Comparison of ENCODE assay signal across 10 mouse cellular contexts in the genomic region with DNA sequence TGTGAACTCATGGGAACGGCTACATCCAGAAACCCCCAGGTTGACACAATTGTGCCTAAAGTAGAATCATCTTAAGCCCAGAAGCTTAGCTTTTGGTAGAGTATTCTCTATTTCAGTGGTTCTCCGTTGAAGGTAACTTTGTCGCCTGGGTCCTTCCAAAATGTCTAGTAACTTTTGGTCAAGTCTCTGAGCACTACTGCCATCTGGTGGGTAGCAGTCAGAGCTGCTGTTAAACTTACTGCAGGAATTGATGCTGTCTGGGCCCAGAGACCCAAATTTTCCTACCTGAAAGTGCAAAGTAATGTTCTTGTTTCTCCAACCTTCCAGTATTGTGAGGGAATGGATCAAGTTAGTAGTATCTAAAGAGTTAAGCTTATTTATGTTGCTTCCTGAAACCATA. TPM values are rescaled to one million over a fixed set of nuclear protein-coding genes. Genes with fewer than 3 reads are reported as not detected.
DNase-seq lines count a peak whose midpoint lies in the region; ATAC-seq and TF ChIP-seq lines count a peak whose summit lies in the region.
"Had no signal": no experiment of that assay in that cellular context is flagged by ENCODE, and none has a peak within 500 bp of the region (broad histone marks: within the 10 kb centered on the region; RNA-seq: fewer than 3 reads in every experiment).

No protein-coding gene starts in this region.

- no peak for TF ChIP-seq EP300 in stomach, postnatal 0 days (optimal IDR thresholded peaks at IDR 0.05)

- H3K27ac ChIP-seq in cerebellum, adult 2 months (ENCODE audit: insufficient read depth, low read length): no peak overlapping the region
- H3K27ac ChIP-seq in stomach, postnatal 0 days (replicated peaks): no peak overlapping the region
- H3K27ac ChIP-seq: limb, embryonic 12.5 days had no signal

- H3K4me1 ChIP-seq in cerebellum, adult 2 months (ENCODE audit: control insufficient read depth, insufficient read depth, low read length): no peaks in the 10 kb centered on the region
- no peaks in the 10 kb centered on the region for H3K4me1 ChIP-seq in E14TG2a.4 (replicated peaks; ENCODE audit: low read depth, low read length)
- H3K4me1 ChIP-seq in stomach, postnatal 0 days (replicated peaks; ENCODE audit: control insufficient read depth, insufficient read depth): no peaks in the 10 kb centered on the region
- H3K4me1 ChIP-seq: limb, embryonic 12.5 days had no signal

- WGBS in cerebellum, adult 2 months: 50% methylated on average over 3 of the region's 3 CpGs
- WGBS in stomach, postnatal 0 days: 67% methylated on average over 3 of the region's 3 CpGs

- no peaks in the 10 kb centered on the region for H3K36me3 ChIP-seq in E14TG2a.4 (ENCODE audit: insufficient read depth, low read length)
- H3K36me3 ChIP-seq in stomach, postnatal 0 days (ENCODE audit: control insufficient read depth, insufficient read depth, low read length): no peaks in the 10 kb centered on the region
- H3K36me3 ChIP-seq: G1E; limb, embryonic 12.5 days had no signal

- no peak for TF ChIP-seq CTCF in cerebellum, adult 2 months (IDR thresholded peaks at IDR 0.05; ENCODE audit: borderline replicate concordance, insufficient read depth, low read depth, low read length)
- TF ChIP-seq CTCF in E14TG2a.4 (conservative IDR thresholded peaks at IDR 0.05; ENCODE audit: low read length): peak; percentile 32
- TF ChIP-seq CTCF in stomach, postnatal 0 days (IDR thresholded peaks at IDR 0.05; ENCODE audit: low read depth): peak; percentile 72

- no peaks in the 10 kb centered on the region for H3K27me3 ChIP-seq in cerebellum, adult 2 months (ENCODE audit: control insufficient read depth, insufficient read depth, low read length)
- H3K27me3 ChIP-seq in E14TG2a.4 (ENCODE audit: insufficient read depth, low read length): no peaks in the 10 kb centered on the region
- H3K27me3 ChIP-seq in stomach, postnatal 0 days (ENCODE audit: control insufficient read depth, insufficient read depth, low read length): no peaks in the 10 kb centered on the region

- DNase-seq in cerebellum, postnatal 14 days: peak; percentile 13 to 24
- DNase-seq in cerebellum, adult 2 months: no peak
- peak; percentile 18 to 22 for DNase-seq in layer of hippocampus, postnatal 10 days (ENCODE audit: low spot score in 2 of 2)
- DNase-seq in layer of hippocampus, postnatal 25 days (ENCODE audit: extremely low spot score in 1 of 2, low spot score in 1 of 2): no peak
- DNase-seq in stomach, postnatal 0 days (ENCODE audit: low spot score): peak; percentile 22
- no peak for DNase-seq in right cerebral cortex, adult 18-20 months

- H3K9ac ChIP-seq in stomach, postnatal 0 days (ENCODE audit: low read length): no peak overlapping the region
- H3K9ac ChIP-seq: limb, embryonic 12.5 days had no signal

- ATAC-seq in hematopoietic stem cell, adult 5-6 weeks (replicated peaks in 1 of 2; ENCODE audit: insufficient read depth in 1 of 2, low FRiP score in 2 of 2, low TSS enrichment in 1 of 2, low read depth in 1 of 2, poor library complexity in 2 of 2, severe bottlenecking in 2 of 2): peak; percentile 62 to 78; a peak in 3 of 4 replicates
- ATAC-seq in stomach, postnatal 0 days (ENCODE audit: low FRiP score, low TSS enrichment): no peak

- H3K9me3 ChIP-seq in E14TG2a.4 (ENCODE audit: low read length): no peaks in the 10 kb centered on the region
- H3K9me3 ChIP-seq in stomach, postnatal 0 days (ENCODE audit: control insufficient read depth, low read length): no peaks in the 10 kb centered on the region
- H3K9me3 ChIP-seq: G1E; limb, embryonic 12.5 days had no signal

- TF ChIP-seq POLR2A in cerebellum, adult 2 months (IDR thresholded peaks at IDR 0.05; ENCODE audit: borderline replicate concordance, insufficient read depth, low read length): no peak

- no peak overlapping the region for H3K4me3 ChIP-seq in cerebellum, adult 2 months (replicated peaks; ENCODE audit: insufficient read depth, low read depth, low read length)
- H3K4me3 ChIP-seq in E14TG2a.4 (replicated peaks; ENCODE audit: low read length): no peak overlapping the region
- no peak overlapping the region for H3K4me3 ChIP-seq in stomach, postnatal 0 days (ENCODE audit: low read depth, low read length)
- H3K4me3 ChIP-seq: limb, embryonic 12.5 days had no signal

- H3K4me2 ChIP-seq in stomach, postnatal 0 days (replicated peaks; ENCODE audit: low read depth): no peak overlapping the region
- H3K4me2 ChIP-seq: limb, embryonic 12.5 days had no signal

RNA-seq across cellular contexts. Expression of a gene that starts 17.9 kb away (rescaled TPM):
- polyA plus RNA-seq in cerebellum, adult 2 months (2012; rRNA removed): 4.5 and 5.1 TPM in 2 replicates
- total RNA-seq in layer of hippocampus, postnatal 10 days (2021): 1 to 10 TPM; 3.9 to 4.4 TPM
- 1 to 10 TPM; 5.2 to 5.9 TPM for total RNA-seq in layer of hippocampus, postnatal 25 days (2021)
- 0.69 TPM in 2 replicates for total RNA-seq in hematopoietic stem cell, adult 5-6 weeks (2017)
- 19.6 and 19.8 TPM in 2 replicates for polyA plus RNA-seq in stomach, postnatal 0 days (2015; fragmentation: Nextera tagmentation; extraction: Ambion mirVana)
- polyA plus RNA-seq: G1E had no signal

RNA-seq across cellular contexts. Expression of a gene that starts 29.1 kb away (rescaled TPM):
- polyA plus RNA-seq in cerebellum, adult 2 months (2012; rRNA removed): 1.0 and 1.1 TPM in 2 replicates
- total RNA-seq in layer of hippocampus, postnatal 10 days (2021): 1 to 10 TPM in 1 of 2 experiments, under 1 TPM in 1; 0.80 to 1.1 TPM
- total RNA-seq in layer of hippocampus, postnatal 25 days (2021): under 1 TPM; 0.61 to 0.74 TPM
- 1.9 and 5.7 TPM in 2 replicates for total RNA-seq in hematopoietic stem cell, adult 5-6 weeks (2017)
- 0.51 and 0.52 TPM in 2 replicates for polyA plus RNA-seq in stomach, postnatal 0 days (2015; fragmentation: Nextera tagmentation; extraction: Ambion mirVana)
- polyA plus RNA-seq: G1E had no signal

Comparison
In these comparisons a context has a peak if more than half of its experiments do, and no peak if none do; other contexts are left out.
1. DNase-seq: peak in cerebellum, postnatal 14 days (2 of 2), layer of hippocampus, postnatal 10 days (2 of 2) and stomach, postnatal 0 days (single experiment); none in cerebellum, adult 2 months (0 of 2), layer of hippocampus, postnatal 25 days (0 of 2) and right cerebral cortex, adult 18-20 months (single experiment).